Mouse (Mus musculus) right cerebral cortex, postnatal 4 days (tissue): Measurements from ENCODE around the gene 4931428F04Rik.
A peak's percentile ranks its signal among the peaks of the same experiment; 100 is the strongest.

Experiments used
- DNase-seq: peaks from one replicate; pipeline ENCODE4 v3.0.0-alpha.2; 2022

Gene 4931428F04Rik

DNA sequence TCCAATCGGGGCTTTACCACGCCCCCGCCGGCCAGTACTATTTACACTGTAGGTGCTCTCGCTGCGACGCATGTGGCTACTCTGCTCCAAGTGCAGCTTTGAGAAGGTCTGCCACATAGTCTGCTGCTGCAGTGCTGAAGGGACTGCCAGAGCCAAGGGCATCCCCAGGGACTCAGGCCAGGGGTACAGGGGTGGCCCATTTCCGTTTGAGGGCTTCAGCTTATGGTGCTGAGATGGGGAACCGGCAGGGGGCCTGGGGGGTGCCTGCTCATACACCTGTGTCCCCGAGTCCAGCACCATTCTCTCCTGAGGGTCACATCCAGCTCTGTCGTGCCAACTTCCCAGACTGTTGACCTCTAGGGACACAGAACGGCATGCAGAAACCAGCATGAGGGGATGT lies 4.2 kb downstream of the 4931428F04Rik start:
- DNase-seq = no peak

DNA sequence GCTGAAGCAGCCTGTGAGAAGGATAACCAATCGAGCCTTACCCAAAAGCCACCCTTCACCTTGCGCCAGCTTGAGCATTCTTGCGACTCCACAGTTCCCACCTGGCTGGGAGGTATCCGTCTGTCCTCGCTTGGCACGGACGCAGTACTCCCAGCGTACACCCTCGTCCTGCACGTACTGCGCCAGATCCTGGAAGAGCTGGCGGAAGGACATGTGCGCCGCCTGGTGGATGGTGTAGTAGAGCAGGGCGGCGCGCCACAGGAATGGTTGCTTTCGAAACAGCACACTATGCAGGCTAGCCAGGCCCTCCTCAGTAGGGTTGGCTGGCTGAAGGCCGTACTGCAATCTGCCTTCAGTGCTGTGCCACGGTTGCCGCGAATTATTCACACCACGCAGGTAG lies 6.6 kb downstream of the 4931428F04Rik start:
- peak; percentile 58 for DNase-seq

DNA sequence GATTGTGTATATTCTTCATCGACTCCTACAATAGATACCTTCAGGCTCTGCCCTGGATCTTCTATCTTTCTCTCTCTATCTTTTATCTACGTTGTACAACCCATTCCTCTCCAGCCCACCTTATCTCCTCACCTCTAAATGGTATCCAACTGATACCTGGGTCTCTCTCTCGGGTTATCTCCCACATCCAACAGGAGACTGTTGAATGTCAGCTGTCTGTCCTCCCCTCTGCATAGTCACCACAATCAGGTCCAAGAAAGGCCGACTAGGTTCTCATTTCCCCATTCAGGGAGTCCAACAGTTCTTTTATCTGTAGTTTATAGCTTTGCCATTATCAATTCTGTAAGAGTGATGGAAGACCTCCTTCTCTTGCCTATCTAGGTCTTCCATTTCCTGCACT lies 7.4 kb downstream of the 4931428F04Rik start:
- no peak for DNase-seq

DNA sequence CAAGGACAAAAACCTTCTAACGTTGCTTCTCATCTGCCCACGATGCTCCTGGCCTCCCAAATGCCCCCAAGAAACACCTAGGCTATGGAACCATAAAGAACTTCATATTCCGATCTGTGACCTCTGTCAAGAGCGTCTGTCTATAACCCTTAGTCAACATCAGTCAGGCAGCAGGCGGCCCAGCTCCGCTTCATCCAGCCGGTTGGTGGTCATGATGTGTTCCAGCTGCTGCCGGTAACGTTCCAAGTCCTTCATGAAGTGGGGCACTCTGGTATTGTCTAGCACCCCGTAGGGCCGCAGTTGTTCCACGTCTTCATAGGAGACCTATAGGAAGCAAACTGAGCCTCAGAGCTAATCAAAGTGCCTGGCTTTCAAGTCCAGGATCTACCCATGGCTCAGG lies 7.8 kb downstream of the 4931428F04Rik start:
- no peak for DNase-seq

DNA sequence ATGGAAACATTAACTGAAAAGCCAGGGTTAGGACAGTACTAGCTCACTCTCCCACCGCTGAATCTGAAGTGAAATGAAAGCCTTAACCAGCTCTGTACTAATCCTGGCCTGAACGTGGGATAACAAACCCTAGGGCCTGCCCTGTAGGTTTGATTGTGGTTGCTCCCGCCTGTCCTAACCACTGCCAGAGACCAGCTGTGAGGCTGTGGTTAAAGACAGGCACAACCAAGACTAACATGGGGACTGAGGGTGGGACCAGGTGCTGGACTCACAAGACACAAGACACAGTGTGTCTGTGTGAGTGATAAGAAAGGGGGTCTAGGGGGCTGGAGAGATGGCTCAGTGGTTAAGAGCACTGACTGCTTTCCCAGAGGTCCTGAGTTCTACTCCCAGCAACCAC lies 9.1 kb downstream of the 4931428F04Rik start:
- no peak for DNase-seq

DNA sequence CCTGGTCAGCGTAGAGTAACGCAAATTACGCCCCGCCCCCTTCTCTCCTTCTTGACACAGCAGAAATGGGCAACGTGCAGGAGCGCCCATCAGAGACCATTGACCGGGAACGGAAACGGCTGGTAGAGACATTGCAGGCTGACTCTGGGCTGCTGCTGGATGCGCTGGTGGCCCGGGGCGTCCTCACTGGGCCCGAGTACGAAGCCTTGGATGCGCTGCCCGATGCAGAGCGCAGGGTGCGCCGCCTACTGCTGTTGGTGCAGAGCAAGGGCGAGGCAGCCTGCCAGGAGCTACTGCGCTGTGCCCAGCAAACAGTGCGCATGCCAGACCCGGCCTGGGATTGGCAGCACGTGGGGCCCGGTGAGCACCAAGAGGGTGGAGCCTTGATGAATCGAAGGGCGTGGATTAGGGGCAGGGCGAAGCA lies 10.7 kb downstream of the 4931428F04Rik start:
- peak; percentile 75 for DNase-seq

DNA sequence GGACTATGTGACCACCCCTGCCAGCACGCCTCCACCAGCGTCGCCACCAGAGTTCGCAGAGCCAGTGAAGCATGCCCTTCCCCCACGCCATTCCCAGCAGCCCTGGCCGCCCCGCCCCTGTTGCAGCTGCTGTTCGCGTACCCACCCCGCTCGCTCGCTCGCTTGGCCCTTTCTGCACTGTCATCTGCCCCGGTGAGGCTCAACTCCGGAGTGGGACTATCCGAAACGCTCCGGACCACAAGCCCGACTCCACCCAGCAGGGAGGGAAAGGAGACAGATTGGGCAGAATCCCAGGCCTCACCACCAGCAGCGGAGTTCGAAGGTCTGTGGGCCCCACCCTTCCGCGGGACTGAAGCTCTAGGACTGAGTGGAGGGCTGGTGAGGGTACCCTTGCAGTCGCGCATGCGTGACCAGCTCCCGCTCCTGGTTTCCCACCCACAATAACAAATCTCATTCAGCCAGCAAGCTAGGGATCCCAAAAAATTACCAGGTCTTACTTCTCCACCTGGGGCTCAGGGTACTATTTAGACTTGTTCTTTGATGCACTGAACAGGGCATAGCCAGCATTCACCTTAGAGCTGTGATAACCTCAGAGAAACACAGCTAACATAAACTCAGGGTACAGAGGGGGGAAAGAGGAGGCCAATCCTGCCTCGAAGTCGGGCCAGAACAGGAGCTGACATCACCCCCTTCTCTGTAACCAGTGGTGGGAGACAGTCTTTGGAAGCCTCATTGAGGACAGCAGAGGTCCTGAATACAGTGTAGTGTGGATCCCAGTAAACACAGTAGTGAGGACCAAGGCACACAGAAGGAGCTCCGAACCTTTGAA lies 13.2 kb downstream of the 4931428F04Rik start:
- DNase-seq = peak; percentile 62

DNA sequence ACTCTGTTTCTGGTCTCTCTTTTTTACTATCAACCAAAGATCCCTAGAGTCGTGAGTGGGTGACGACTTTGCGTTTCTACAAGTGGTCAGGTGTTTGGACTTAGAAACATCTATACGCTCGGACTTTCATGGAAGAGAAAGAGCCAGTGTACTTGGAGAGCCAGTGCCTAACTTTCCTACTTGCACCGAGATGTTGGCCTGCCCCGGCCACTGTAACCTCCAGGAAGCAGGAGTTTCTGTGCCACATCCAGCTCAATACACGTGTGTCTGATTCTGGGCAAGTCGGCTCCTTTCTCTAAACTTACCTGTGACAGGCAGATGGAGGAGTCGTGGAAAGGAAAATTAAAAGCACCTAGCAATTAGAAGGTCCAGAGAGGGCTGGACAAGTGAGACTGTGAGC lies 13.8 kb downstream of the 4931428F04Rik start, which contains the start of gene Nol3:
TSS of gene Nol3 (plus strand) at position 301 of the 400 bp plus-strand sequence.
- no peak for DNase-seq

DNA sequence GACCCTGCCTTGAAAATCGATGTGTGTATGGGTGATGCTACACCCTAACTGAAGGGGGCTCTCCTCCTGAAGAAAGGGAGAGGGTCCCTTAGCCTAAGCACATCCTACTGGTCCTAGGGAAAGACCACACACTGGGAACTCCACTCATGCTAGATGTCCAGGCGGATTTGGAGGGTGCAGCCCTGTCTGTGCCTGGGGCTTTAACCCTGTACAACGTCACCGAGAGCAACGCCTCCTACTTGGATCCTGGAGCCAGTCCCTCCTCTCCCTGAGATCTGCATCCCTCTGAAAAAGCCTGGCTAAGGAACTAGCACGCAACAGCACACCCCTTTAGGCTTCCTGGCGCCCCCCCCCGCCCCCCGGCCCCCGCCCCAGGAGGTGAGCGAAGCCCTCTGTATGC lies 14.3 kb downstream of the 4931428F04Rik start:
- no peak for DNase-seq

DNA sequence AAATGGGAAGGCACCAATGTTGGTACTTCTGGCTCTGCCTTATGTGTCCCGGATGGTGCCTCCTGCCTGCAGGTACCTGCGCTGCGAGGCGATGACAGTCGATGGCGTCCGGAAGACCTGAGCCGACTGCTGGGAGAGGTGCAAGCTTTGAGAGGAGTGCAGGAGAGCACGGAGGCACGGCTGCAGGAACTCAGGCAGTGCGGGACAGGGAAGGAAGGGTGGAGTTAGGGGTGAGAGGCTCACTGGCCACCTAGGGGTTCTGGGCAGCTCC lies 18.8 kb downstream of the 4931428F04Rik start:
- DNase-seq = no peak

DNA sequence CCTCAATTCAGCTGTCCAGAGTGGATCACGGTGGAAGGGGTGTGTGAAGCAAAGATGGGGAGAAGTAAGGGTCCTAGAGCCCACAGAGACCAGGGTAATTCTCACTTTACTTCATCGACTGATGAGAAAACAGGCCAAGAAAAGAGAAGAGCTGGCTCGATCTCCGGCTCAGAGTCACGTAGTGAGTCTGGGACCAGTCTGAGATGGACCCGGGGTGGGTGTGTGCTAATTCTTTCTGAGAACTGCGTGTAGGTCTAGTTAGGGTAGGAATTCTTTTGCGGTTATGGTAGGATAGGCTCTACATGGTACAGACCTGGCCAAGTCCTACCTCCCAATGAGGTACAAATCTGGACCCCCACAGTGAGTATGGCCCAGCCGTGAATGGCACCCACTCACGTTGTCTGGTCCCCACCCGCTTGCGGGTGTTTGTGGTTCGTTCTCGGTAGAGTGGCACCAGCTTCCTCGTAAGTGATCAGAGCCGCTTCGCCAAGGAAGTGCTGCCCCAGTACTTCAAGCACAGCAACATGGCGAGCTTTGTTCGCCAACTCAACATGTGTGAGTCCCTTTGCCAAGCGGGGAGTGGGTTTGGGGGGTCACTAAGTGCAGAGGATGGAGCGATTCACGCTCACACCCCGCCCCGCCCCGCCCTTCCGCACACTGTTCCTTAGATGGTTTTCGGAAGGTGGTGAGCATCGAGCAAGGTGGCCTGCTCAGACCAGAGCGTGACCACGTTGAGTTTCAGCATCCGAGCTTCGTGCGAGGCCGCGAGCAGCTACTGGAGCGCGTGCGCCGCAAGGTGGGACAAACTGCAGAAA lies 19.4 kb downstream of the 4931428F04Rik start:
- DNase-seq = no peak

DNA sequence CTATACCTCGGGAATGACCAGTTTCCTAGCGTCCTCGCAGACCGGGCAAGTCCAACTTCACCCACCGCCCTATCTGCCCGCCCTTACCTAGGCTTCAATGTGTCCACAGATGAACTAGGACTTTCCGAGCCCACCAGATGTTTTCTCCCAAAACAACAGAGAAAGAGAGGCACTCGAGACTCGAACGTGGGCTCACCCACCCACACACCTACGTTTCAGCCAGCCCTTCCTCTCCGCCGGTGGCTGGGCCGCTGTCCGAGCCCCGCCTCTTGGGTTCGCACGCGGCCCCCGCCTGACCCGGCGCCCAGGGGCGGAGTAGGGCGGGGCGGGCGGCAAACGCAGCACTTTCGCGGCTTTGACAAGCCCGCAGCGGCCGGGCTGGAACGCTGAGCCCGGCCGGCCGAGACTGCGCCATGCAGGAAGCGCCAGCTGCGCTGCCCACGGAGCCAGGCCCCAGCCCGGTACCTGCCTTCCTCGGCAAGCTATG lies 20.2 kb downstream of the 4931428F04Rik start, which contains the start of gene Hsf4:
TSS of gene Hsf4 (plus strand) at position 341 of the 487 bp plus-strand sequence.
- no peak for DNase-seq

DNA sequence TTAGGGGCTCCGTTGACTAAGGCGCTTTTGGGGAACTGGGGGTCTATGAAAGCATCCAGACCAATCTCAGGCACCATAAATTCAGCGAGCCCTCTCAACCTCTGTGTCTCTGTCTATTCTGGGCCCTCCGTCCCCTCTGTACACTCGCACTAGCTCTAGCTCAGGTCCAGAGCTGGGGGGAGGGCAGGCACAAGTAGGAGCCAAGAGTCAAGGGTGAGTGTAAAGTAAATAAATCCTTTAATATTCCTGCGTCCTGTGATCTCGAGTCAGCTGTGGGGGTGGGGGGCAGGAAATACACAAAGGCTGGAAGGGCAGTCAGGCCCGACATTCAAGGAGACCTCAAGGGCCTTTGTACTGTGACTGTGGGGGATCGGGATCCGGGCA lies 20.6 kb downstream of the 4931428F04Rik start:
- no peak for DNase-seq

DNA sequence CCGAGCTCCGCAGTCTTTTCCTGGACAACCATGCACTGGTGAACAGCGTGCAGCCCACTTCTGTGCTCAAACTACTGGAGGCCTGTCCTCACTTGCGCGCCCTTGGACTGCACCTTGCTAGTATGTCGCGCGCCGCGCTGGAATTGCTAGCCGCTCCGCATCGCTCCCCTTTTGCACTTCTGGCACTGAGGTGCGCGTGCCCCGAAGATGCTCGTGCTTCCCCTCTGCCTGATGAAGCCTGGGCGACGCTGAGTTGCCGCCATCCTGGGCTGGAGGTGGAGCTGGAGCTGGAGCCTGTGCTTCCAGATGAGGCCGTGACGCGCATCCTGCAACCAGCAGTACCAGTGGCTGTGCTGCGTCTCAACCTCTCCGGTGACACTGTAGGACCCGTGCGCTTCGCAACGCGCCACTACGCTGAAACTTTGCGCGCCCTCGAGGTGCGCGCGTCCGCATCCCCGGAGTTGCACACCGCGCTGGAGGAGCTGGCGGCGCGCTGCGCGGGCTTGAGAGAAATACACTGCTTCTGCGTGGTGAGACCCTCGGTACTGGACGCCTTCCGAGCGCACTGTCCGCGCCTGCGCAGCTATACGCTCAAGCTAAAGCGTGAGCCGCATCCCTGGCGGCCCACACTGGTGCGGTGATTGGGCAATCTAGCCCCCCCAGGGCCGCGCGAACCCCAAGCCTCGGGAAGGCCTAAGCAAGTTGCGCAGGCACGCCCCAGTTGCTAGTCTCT lies 21.2 kb downstream of the 4931428F04Rik start:
- peak; percentile 89 for DNase-seq

DNA sequence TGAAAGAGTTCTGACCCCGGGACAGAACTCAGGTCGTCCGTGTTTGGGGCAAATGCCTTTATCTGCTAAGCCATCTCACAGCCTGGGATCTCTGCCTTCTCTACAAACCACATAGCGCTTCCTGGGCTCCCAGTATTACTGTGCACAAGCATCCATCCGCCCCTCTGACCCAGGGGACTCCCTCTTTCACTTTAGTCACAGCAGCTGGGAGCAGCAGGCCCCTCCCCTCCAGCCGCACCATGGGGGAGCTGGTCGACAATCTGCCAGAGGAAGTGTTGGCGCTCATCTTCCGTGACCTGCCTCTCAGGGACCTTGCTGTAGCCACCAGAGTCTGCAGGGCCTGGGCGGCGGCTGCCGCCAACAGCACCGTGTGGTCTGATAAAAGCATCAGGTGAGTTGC lies 22.9 kb downstream of the 4931428F04Rik start:
- DNase-seq = no peak

DNA sequence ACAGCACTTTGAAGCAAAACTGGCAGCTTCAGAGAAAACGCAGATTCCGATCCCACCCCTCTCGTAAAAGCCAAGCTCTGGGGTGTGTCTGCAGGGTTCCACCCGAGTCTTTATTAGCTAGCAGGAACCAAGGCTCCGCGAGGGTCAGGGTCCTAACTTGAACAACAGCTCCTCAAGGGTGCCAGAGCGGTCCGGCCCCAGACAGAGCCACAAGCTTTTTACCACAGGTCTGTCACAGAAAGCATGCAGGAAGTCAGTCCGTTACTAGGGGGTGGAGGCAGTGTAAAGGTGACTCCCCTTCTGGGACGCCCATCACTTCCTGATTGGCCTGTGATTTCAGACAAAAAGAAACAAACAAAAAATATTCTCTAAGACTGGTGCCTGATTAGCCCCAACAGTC lies 24.5 kb downstream of the 4931428F04Rik start:
- DNase-seq = no peak

DNA sequence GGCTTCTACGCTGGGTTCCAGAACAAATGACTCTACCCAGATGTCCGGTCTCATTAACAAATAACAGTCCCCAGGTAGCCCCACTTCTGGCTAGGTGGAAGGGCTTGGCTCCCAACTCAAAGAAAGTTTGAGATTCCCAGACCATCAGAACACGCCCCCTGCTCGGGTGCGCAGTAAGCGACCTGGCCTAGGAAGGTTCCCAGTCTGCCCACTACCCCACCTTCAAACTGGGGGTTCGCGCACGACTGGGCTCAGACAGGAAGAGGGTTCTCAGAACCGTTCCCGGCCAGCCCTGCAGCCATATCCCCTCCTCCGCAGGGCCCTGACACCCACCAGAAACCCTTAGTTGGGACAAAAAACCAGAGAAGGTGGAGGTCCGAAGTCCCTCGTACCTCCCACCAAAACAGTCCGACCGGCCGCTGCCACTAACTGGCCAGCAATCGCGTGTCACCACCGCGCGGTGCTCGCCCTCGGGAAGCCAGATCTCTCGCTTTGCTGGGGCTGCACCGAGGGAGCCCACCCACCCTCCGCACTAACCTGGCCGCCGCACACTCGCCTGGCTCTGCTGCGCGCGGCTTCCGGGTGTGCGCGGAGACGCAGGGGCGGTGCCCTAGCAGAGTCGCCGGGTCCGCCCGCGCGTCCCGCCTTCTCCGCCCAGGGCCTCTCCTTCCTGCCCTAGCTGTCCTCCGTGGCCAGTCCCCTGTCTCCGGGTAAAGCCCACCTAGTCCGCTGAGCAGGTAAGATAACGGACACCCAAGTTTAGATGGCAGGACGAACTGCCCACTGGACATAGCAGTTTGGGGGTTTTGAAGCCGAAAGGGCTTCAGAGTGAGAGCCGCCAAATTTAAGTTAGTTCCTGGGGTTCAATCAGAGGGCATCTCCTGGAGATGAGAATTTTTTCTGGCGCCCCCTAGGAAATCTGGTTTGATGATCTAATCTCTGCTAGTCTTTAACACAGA lies 25.4 kb downstream of the 4931428F04Rik start, which contains the start of the genes Tradd and Fbxl8:
TSS of gene Tradd (minus strand) at position 586 of the 959 bp plus-strand sequence.
TSS of gene Fbxl8 (plus strand) at position 625 of the 959 bp plus-strand sequence.
- no peak for DNase-seq

DNA sequence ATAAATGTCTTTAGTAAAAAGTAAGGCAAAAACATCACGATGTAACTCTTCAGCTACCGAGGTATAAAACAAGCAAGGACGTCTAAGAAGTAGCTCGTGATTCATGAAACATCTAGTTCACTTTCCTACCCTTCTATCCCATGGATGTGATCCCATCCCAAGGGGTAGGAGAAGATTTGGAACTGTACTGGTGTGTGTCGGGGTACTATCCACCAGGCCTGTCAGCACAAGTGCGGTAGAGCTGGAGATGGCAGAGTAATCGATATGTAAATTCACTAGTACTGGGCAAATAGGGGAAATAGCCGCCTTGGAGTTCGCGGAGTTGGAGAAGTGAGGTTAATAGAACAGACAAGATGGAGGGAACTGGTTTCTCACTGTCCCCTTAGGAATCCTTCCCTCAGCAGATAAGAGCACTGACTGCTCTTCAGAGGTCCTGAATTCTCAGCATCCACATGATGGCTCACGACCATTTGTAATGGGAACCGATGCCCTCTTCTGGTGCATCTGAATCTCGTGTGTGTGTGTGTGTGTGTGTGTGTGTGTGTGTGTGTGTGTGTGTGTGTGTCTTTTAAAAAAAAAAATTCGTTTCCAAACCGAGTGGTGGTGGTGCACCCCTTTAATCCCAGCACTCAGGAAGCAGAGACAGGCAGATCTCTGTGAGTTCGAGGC lies 26.3 kb downstream of the 4931428F04Rik start:
- no peak for DNase-seq

DNA sequence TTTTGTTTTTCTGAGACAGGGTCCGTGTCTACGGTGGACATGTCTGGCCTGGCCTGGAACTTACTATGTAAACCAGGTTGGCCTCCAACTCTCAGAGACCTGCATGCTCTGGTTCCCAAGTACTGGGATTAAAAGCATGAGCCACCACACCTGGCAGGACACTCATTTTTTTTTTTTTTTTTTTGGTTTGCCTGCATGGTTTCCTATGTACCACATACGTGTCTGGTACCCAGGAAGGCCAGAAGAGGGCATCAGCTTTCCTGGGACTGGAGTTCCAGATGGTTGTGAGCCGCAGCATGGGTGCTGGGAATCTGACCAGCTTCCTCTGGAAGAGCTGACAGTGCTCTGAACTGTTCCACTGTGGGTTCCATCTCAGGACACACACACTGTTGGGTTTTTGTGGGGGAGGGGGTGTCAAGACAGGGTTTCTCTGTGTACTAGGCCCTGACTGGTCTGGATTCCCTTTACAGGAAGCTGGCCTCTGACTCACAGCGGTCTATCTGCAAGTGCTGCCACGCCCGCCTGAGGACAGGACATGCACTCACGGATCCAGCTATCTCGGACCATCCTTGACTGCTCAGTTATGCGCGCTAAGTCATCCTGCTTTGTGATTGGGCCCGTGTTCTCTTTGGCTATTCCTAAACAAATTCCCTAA lies 28.2 kb downstream of the 4931428F04Rik start:
- DNase-seq = no peak

DNA sequence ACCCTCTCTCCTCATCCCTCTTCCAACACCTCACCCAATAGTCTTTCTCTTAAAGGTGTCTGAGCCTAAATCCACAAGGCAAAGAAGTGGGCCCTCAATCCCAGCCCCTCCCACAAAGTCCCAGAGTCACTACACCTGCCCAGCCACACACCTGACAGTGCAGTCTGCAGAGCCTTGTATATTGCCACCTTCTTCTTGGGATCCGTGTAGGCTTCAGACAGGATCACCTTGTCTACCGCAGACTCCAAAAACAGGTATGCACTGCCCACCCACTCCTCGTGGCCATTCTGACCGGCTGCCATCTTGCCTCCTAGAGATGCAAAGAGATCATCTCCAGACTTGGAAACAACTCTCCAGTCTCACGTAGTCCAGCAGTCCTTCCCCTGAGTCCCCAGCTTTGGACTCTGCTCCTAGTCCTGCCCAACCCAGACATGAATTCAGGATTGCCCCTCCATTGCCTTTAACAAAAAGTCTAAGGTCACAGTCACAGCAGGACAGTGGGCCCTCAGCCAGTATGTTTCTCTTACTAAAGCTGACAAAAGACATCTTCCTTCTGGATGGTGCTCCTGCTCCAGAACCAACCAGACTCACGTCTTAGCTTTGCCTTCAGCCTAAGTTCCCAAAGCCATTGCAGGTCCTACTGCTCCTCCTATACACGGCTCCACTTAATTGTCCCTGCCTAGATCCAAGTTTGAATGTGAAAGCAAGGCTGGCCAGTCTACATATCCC lies 29.1 kb downstream of the 4931428F04Rik start:
- no peak for DNase-seq
